Mouse (Mus musculus) cortical plate, adult 2 months (tissue): Measurements from ENCODE around the gene Dnah17. TPM values are rescaled to one million over a fixed set of nuclear protein-coding genes. Genes with fewer than 3 reads are reported as not detected.

Source experiments
- H3K27ac ChIP-seq: fragments of 200-500 bp; 2 replicates; pipeline ENCODE4 v1.5.1; 2012; ENCODE audit warnings: low read length, control low read depth, inconsistent platforms; ENCODE audit not compliant: insufficient read depth
- H3K4me1 ChIP-seq: fragments of 200-500 bp; 2 replicates; pipeline ENCODE4 v1.6.1; 2011; ENCODE audit warnings: low read length; ENCODE audit not compliant: control insufficient read depth, insufficient read depth
- H3K4me3 ChIP-seq: fragments of 200-500 bp; 2 replicates; pipeline ENCODE4 v1.5.1; 2011; ENCODE audit warnings: mild to moderate bottlenecking, low read length, control low read depth; ENCODE audit not compliant: insufficient read depth
- CTCF ChIP-seq: fragments of 200-500 bp; IDR thresholded peaks from 2 replicates; pipeline ENCODE4 v1.5.1; 2011; ENCODE audit warnings: mild to moderate bottlenecking, control low read depth, low read length; ENCODE audit not compliant: insufficient read depth; ENCODE audit errors: extremely low read depth
- POLR2A ChIP-seq: fragments of 200-500 bp; IDR thresholded peaks from 2 replicates; pipeline ENCODE4 v1.6.1; 2011; ENCODE audit warnings: mild to moderate bottlenecking, low read length, control low read depth; ENCODE audit not compliant: insufficient read depth; ENCODE audit errors: extremely low read depth
- polyA plus RNA-seq: library from polyadenylated mRNA; depleted of rRNA; stranded (reverse); fragments of >200 nt; gene quantifications from 2 replicates; pipeline ENCODE4 v1.2.3, GENCODE M21; 2012

Dnah17 gene
- polyA plus RNA-seq, 1 experiment, result 0.10 TPM

- TF ChIP-seq CTCF, result no peak
- no peak for TF ChIP-seq POLR2A
- no peak overlapping the region for H3K27ac ChIP-seq
Observed at GRCm38 (mm10) chr11:118146446-118146845, 16.0 kb upstream of the Dnah17 start.

GRCm38 (mm10) chr11:118145771-118146351 lies 15.4 kb upstream of the Dnah17 start:
- TF ChIP-seq CTCF, result no peak
- TF ChIP-seq POLR2A, result 0 out of 2 replicates have a peak, but pooled peaks have one; percentile 27
- H3K4me1 ChIP-seq, result peaks cover 8% of the 10 kb centered on the region
- 0 out of 2 replicates have a peak overlapping the region, but pooled peaks have one; percentile 12 for H3K27ac ChIP-seq
- 0 out of 2 replicates have a peak overlapping the region, but pooled peaks have one; percentile 8 for H3K4me3 ChIP-seq

More at GRCm38 (mm10) chr11:118146446-118146845, 16.0 kb upstream of the Dnah17 start:
- no peak overlapping the region for H3K4me3 ChIP-seq
- peaks cover 12% of the 10 kb centered on the region for H3K4me1 ChIP-seq

GRCm38 (mm10) chr11:118145092-118145491 lies 14.7 kb upstream of the Dnah17 start:
- no peak overlapping the region for H3K4me3 ChIP-seq
- H3K27ac ChIP-seq, result no peak overlapping the region
- TF ChIP-seq CTCF (no peak), POLR2A (no peak)
- H3K4me1 ChIP-seq, result peaks cover 2% of the 10 kb centered on the region

GRCm38 (mm10) chr11:118143731-118144130 lies 13.3 kb upstream of the Dnah17 start:
- Histone ChIP-seq H3K27ac (no peak overlapping the region), H3K4me3 (no peak overlapping the region), H3K4me1 (no peaks in the 10 kb centered on the region)
- TF ChIP-seq POLR2A, result no peak
- TF ChIP-seq CTCF, result no peak

- H3K27ac ChIP-seq, result no peak overlapping the region
- no peak for TF ChIP-seq CTCF
- TF ChIP-seq POLR2A, result no peak
Observed at GRCm38 (mm10) chr11:118142547-118143165, 12.2 kb upstream of the Dnah17 start.

GRCm38 (mm10) chr11:118140771-118141565 lies 10.5 kb upstream of the Dnah17 start:
- Histone ChIP-seq H3K4me1 (no peaks in the 10 kb centered on the region), H3K27ac (no peak overlapping the region), H3K4me3 (no peak overlapping the region)
- no peak for TF ChIP-seq CTCF
- TF ChIP-seq POLR2A, result no peak

More at GRCm38 (mm10) chr11:118142547-118143165, 12.2 kb upstream of the Dnah17 start:
- H3K4me3 ChIP-seq, result no peak overlapping the region
- no peaks in the 10 kb centered on the region for H3K4me1 ChIP-seq

GRCm38 (mm10) chr11:118138347-118138746 lies 7.9 kb upstream of the Dnah17 start:
- Histone ChIP-seq H3K4me3 (no peak overlapping the region), H3K27ac (no peak overlapping the region), H3K4me1 (0 out of 2 replicates have a peak, but pooled peaks cover 1% of the 10 kb centered on the region)
- TF ChIP-seq POLR2A, result no peak
- no peak for TF ChIP-seq CTCF

- no peak overlapping the region for H3K27ac ChIP-seq
- 0 out of 2 replicates have a peak, but pooled peaks cover 1% of the 10 kb centered on the region for H3K4me1 ChIP-seq
- H3K4me3 ChIP-seq, result no peak overlapping the region
- TF ChIP-seq POLR2A, result no peak
- TF ChIP-seq CTCF, result no peak
Observed at GRCm38 (mm10) chr11:118136172-118136632, 5.8 kb upstream of the Dnah17 start.

- Histone ChIP-seq H3K4me3 (no peak overlapping the region), H3K4me1 (0 out of 2 replicates have a peak, but pooled peaks cover 1% of the 10 kb centered on the region), H3K27ac (no peak overlapping the region)
- TF ChIP-seq POLR2A (no peak), CTCF (no peak)
Observed at GRCm38 (mm10) chr11:118135271-118135670, 4.8 kb upstream of the Dnah17 start.
